Mouse (Mus musculus) erythroblast, embryonic 14.5 days (primary cell): Measurements from ENCODE around the gene Rasl11a. TPM values are rescaled to one million over a fixed set of nuclear protein-coding genes. Genes with fewer than 3 reads are reported as not detected.

Source experiments
- H3K27me3 ChIP-seq: 2 replicates; pipeline ENCODE4 v1.6.1; 2012; ENCODE audit warnings: inconsistent platforms; ENCODE audit not compliant: control insufficient read depth
- H3K36me3 ChIP-seq: 2 replicates; pipeline ENCODE4 v1.6.1; 2012; ENCODE audit warnings: mild to moderate bottlenecking, inconsistent platforms; ENCODE audit not compliant: control insufficient read depth
- H3K4me1 ChIP-seq: 2 replicates; pipeline ENCODE4 v1.6.1; 2012; ENCODE audit warnings: inconsistent platforms; ENCODE audit not compliant: control insufficient read depth
- H3K4me3 ChIP-seq: replicated peaks from 2 replicates; pipeline ENCODE3; 2012; ENCODE audit warnings: moderate library complexity, mild to moderate bottlenecking, inconsistent platforms
- H3K9me3 ChIP-seq: 2 replicates; pipeline ENCODE4 v1.6.1; 2012; ENCODE audit warnings: low read length, inconsistent platforms, mixed read lengths; ENCODE audit not compliant: control insufficient read depth
- GATA1 ChIP-seq: IDR thresholded peaks from 2 replicates; pipeline ENCODE4 v1.6.1; 2012; ENCODE audit warnings: low read length, inconsistent platforms, mixed read lengths
- TAL1 ChIP-seq: IDR thresholded peaks from 3 replicates; pipeline ENCODE4 v1.6.1; 2012; ENCODE audit warnings: low read length, inconsistent platforms, mixed read lengths
- polyA plus RNA-seq: library from polyadenylated mRNA; stranded (reverse); fragments of >175 nt; gene quantifications from 2 replicates; pipeline ENCODE4 v1.2.3, GENCODE M21; 2012

Gene Rasl11a
- polyA plus RNA-seq, 1 experiment: 0.05 TPM

DNA sequence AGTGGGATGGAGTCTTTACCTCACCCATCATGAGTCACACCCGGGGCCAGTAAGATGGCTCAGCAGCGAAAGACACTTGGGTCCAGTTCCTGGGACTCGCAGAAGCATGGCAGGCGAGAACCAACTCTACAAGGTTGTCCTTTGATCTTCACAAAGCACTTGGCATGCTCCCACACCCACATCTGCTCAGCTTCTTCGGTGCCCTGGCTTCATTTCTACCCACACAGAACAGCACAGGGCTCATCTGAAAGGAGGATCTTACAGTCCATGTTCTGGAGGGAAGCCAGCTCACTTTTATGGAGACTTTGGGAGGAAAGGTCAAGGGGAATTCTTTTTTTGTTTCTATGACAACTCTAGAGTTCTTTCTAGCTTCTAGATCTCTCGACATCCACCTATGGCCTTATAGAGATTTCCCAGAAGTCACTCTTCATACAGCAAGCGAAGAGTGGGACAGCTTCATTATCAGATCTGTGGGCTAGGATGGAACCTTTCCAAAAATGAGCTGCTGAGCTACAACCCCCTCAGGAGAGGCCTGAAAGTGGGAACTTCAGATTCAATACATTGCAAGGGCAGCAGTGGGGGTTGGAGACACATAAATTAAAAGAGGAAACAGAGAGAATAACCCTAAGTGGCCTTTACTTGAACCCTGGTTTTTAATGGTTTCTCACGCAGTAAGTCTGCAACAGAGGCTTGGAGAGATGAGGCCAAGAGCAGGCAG is 25.8 kb upstream of the Rasl11a start:
- peaks cover 4% of the 10 kb centered on the region for H3K4me1 ChIP-seq
- TF ChIP-seq TAL1 (no peak), GATA1 (no peak)
- H3K27me3 ChIP-seq: no peaks in the 10 kb centered on the region
- H3K36me3 ChIP-seq: no peaks in the 10 kb centered on the region
- peaks cover 3% of the 10 kb centered on the region; the same call in 1 of the 2 replicates for H3K9me3 ChIP-seq
- H3K4me3 ChIP-seq: no peak overlapping the region

DNA sequence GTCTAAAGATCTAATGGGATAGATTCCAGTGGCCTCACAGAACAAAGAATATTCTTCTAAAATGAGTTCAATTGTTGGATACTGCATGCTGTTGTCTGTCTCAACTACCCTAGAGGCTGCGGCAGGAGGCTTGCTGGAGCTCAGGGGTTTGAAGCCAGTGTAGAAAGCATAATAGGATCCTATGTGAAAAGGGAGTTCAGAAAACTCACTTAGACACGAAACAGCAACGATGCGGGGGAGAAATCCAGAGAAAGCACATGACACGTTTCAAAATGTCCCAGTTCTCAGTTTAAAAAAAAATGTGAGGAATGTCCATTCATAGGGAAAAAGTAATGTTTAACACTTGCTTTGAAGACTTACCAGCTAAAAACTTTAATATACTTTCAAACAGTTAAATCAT is 21.9 kb upstream of the Rasl11a start:
- TF ChIP-seq GATA1: no peak
- no peak for TF ChIP-seq TAL1
- H3K4me1 ChIP-seq: peaks cover 14% of the 10 kb centered on the region

DNA sequence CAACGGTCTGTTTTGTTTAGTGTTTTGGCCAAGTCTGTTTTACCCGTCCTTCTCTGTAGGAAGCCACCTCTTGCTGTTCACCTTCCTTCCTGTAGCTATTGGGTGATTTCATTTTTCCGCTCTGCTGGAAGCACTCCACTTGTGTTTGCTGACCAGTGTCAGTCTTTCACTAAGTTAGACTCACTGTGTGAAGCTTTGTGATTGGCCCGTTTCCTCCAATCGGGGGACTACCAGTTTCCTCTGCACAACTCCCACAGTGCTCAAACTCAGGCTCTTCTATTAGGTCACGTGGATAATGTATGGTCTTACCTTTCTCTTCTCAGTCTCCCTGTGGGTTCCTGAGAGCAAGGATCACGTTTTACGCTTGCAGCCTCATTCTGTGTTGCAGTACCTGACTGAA is 15.3 kb upstream of the Rasl11a start:
- peaks cover 30% of the 10 kb centered on the region for H3K4me1 ChIP-seq
- H3K27me3 ChIP-seq: no peaks in the 10 kb centered on the region
- no peak overlapping the region for H3K4me3 ChIP-seq
- TF ChIP-seq GATA1 (no peak), TAL1 (no peak)
- H3K9me3 ChIP-seq: no peaks in the 10 kb centered on the region
- H3K36me3 ChIP-seq: peaks cover 10% of the 10 kb centered on the region

More for the DNA sequence above, 21.9 kb upstream of the Rasl11a start:
- Histone ChIP-seq H3K36me3 (no peaks in the 10 kb centered on the region), H3K27me3 (no peaks in the 10 kb centered on the region), H3K4me3 (no peak overlapping the region), H3K9me3 (no peaks in the 10 kb centered on the region)

DNA sequence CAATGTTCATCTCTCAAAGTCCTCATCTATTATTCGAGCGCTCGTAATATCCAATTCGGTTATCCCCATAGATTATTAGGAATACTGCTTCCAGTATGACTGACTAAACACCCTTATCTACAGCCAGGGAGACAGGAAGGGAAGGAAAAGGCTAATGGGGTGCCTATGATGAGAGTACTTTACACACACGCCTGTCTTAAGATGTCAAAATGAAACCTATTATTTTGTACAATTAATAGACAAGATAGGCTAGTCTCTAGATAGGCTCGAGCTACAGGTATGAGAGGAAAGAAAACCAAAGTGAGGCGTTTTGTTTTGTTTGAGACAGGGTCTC is 12.5 kb upstream of the Rasl11a start:
- H3K27me3 ChIP-seq: no peaks in the 10 kb centered on the region
- peaks cover 38% of the 10 kb centered on the region for H3K36me3 ChIP-seq
- H3K4me3 ChIP-seq: peak overlapping the region; percentile 90
- no peak for TF ChIP-seq TAL1
- no peak for TF ChIP-seq GATA1
- H3K4me1 ChIP-seq: peaks cover 35% of the 10 kb centered on the region
- H3K9me3 ChIP-seq: no peaks in the 10 kb centered on the region

DNA sequence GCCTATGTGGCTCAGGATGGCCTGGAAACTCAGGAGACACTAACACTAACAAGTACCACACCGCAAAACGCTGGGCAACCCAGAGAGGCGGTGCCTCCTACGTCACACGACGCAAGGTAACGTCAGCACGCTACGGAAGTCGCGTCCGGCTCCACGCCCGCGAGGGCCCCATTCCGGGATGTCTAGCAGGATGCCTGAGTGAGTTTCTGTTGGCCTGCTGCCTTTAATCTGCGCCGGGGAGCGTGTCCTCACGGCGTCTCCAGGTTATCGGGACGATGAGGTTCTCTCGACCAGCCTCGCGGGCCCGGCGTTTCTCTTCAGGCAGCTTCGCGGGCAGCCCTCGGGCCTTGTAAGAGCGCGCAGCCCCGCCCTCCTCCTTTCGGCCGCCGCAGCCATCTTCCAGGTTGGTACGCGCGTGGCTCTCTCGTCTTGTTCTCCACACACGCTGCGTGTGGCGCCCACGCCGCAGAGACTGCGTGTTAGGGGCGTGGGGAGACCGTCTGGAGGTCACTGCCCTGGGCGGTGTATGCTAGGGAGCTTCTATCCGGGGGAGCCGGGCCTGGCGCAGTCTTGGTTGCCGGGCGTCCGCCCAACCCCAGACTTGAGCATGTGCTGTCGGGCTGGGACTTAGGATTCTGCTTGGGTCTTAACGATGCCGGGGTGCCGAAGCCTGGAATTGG is 12.0 kb upstream of the Rasl11a start, which contains the start of gene Rpl21:
TSS of gene Rpl21 (plus strand) at position 122 of the 680 bp plus-strand sequence.
- H3K27me3 ChIP-seq: no peaks in the 10 kb centered on the region
- H3K36me3 ChIP-seq: peaks cover 43% of the 10 kb centered on the region
- no peaks in the 10 kb centered on the region for H3K9me3 ChIP-seq
- peaks cover 35% of the 10 kb centered on the region for H3K4me1 ChIP-seq
- peak within 1 kb of the TSS; percentile 90 for H3K4me3 ChIP-seq
- TF ChIP-seq GATA1 (no peak), TAL1 (no peak)

DNA sequence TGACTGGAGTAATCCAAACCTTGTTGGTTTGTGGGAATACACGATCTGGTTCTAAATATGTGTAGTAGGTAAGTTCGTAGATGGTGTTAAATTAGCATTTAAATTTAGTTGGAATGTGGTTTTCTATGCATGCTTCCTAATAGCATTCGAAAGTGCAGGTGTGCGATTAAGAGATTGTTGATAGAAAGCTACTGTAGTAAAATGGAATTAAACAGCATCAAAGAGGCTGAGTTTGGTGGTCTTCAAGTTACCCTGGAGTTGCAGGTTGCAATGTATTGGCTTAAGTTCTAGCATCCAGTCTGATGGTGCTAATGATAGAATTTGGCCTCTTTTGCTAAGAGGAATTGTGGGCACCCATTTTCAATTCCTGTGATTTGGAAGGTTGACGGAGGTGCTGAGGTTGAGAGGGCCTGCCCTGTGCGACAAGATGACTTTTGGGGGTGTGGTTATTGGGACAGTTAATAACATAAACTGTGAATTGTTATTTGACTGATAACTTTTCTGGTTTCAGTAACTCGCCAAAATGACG is 11.1 kb upstream of the Rasl11a start:
- H3K9me3 ChIP-seq: no peaks in the 10 kb centered on the region
- H3K27me3 ChIP-seq: no peaks in the 10 kb centered on the region
- peaks cover 35% of the 10 kb centered on the region for H3K4me1 ChIP-seq
- peak overlapping the region; percentile 90 for H3K4me3 ChIP-seq
- H3K36me3 ChIP-seq: peaks cover 52% of the 10 kb centered on the region
- TF ChIP-seq TAL1 (no peak), GATA1 (no peak)

DNA sequence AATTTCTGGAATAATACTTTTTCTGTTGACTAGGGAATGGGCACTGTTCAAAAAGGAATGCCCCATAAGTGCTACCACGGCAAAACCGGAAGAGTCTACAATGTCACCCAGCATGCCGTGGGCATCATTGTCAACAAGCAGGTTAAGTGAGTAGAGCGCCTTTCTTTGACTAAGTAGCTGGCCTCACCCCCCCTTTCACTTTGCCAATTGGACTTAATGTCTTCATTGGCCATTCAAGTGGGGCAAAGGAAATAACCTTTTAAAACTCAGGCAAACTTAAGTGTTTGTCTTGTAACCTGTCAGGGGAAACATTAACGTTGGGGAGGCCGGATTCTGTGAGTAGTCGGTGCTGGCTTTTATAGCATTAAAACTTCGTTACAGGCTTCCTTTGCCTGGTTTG is 9.9 kb upstream of the Rasl11a start:
- no peaks in the 10 kb centered on the region for H3K27me3 ChIP-seq
- H3K36me3 ChIP-seq: peaks cover 57% of the 10 kb centered on the region
- TF ChIP-seq GATA1: no peak
- TF ChIP-seq TAL1: no peak
- no peak overlapping the region for H3K4me3 ChIP-seq
- H3K4me1 ChIP-seq: peaks cover 33% of the 10 kb centered on the region
- H3K9me3 ChIP-seq: no peaks in the 10 kb centered on the region

DNA sequence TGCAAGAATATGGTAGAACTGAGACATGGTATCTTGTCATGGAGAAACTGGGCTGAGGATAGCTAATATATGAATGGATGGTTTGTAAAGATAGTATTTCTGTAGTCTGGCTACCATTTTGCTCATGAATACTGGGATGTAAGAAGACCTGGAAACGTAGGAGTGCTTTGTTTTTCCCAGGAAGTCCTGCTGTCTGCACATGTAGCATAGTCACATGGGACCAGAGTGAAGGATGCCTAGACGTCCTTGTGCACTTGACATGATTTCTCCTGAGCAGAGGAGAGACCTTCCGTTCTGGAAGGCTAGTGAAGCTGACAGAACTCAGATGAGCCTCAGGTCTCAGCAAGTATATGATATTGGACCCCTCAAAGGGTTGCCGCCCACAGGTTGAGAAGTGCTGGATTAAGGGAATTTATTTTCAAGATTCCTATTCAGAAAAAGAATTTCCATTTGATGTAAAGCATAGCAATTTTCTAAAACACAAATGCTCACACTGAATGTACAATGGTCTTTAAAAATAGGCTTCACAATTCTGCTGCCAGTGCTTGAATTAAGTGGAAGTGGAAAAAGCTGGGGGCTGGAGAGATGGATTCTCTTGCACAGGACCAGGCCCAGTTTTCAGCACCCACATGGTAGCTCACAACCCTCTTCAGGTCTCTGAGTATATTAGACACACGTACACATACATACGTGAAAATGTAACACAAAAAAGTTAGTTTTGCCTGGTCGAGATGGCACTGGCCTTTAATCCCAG is 6.7 kb upstream of the Rasl11a start:
- H3K27me3 ChIP-seq: peaks cover 2% of the 10 kb centered on the region
- peaks cover 57% of the 10 kb centered on the region for H3K36me3 ChIP-seq
- peaks cover 23% of the 10 kb centered on the region for H3K4me1 ChIP-seq
- no peaks in the 10 kb centered on the region for H3K9me3 ChIP-seq
- TF ChIP-seq TAL1 (no peak), GATA1 (no peak)
- H3K4me3 ChIP-seq: no peak overlapping the region
